In the genomic region with DNA sequence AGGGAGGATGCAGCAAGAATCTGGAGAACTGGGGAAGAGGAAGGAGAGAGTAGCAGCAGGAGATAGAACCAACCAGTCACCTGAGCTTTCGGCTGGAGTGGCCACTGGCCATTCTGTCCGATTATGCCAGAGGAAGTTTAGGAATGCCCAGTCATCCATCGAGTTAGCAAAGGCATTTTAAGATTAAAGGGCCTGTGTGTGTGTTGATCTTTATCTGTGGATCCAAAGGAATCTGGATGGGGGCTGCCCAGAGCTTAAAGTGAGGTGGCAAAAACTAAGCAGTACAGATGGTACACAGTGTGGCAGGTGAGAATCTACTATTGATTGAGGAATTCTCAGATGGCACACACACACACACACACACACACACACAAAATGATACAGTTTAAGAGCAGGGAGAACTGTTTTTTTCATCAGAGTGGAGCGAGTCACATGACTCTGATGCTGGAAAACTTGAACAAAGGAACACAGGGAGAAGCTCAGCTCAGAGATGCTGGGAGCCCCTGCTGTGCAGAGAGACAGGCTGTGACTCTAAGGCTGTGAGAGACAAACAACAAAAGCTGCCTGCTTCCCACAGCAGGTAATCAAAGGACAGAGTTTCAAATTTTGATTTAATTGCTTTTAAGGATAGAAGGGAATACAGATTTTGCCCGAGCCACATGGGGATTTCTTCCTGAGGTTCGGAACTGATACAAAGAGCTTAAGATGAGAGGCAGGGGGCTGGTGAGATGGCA, we compare ENCODE assay signal across 24 mouse cellular contexts. TPM values are rescaled to one million over a fixed set of nuclear protein-coding genes. Genes with fewer than 3 reads are reported as not detected.
DNase-seq lines count a peak whose midpoint lies in the region; TF ChIP-seq lines count a peak whose summit lies in the region.
"Had no signal": no experiment of that assay in that cellular context is flagged by ENCODE, and none has a peak within 500 bp of the region (broad histone marks: within the 10 kb centered on the region; RNA-seq: fewer than 3 reads in every experiment).

No protein-coding gene starts in this region.

- no peaks in the 10 kb centered on the region for H3K36me3 ChIP-seq in heart, embryonic 10.5 days
- no peaks in the 10 kb centered on the region for H3K36me3 ChIP-seq in heart, adult 2 months (ENCODE audit: control insufficient read depth, insufficient read depth, low read length)
- H3K36me3 ChIP-seq: G1E had no signal

- no peak overlapping the region for H3K9ac ChIP-seq in heart, adult 2 months (ENCODE audit: low read depth, low read length)

- TF ChIP-seq EP300 in heart, adult 2 months (IDR thresholded peaks at IDR 0.05; ENCODE audit: insufficient read depth, low read depth, low read length): no peak

- WGBS in heart, embryonic 10.5 days: 71% methylated on average over 6 of the region's 6 CpGs
- 66% methylated on average over 6 of the region's 6 CpGs for WGBS in heart, adult 2 months

- no peaks in the 10 kb centered on the region for H3K4me1 ChIP-seq in heart, embryonic 10.5 days
- H3K4me1 ChIP-seq in heart, adult 2 months (ENCODE audit: control insufficient read depth, insufficient read depth, low read length): no peaks in the 10 kb centered on the region

- TF ChIP-seq POLR2A in heart, adult 2 months (IDR thresholded peaks at IDR 0.05; ENCODE audit: insufficient read depth, low read depth, low read length): no peak

- H3K9me3 ChIP-seq in heart, embryonic 10.5 days: no peaks in the 10 kb centered on the region
- H3K9me3 ChIP-seq: G1E had no signal

- H3K4me3 ChIP-seq in heart, embryonic 10.5 days: no peak overlapping the region
- H3K4me3 ChIP-seq in heart, adult 2 months: no peak overlapping the region

- intact Hi-C loops in heart, postnatal 10 days (cut with DNase I): no loop called here
- intact Hi-C loops in heart, adult 2 months (cut with DNase I): no loop called here

- peak; percentile 52 for DNase-seq in heart, adult 11 months
- no peak for DNase-seq in heart, postnatal 10 days
- peak; percentile 53 for DNase-seq in heart, embryonic 10.5 days (ENCODE audit: low spot score)
- no peak for DNase-seq in heart, adult 2 months
- DNase-seq in ES-CJ7 (ENCODE audit: low read depth, low spot score) (peak; percentile 30), R1 (ENCODE audit: low read depth, low spot score) (peak; percentile 72)
- no peak for DNase-seq in retina, embryonic 14.5 days (ENCODE audit: low spot score)
- no peak for DNase-seq in spleen, postnatal 36 days (ENCODE audit: low spot score in 2 of 2)
- DNase-seq: adrenal gland, adult 2 months; adrenal gland, adult 8-10 months; adrenal gland, postnatal 10 days; adrenal gland, postnatal 14 days; adrenal gland, postnatal 25 days; adrenal gland, postnatal 36 days; B cell, adult 2 months; cerebellum, adult 11 months; cerebellum, adult 11-12 months; cerebellum, adult 18-20 months; cerebellum, adult 2 months had no signal

- H3K79me2 ChIP-seq in heart, adult 2 months (replicated peaks; ENCODE audit: control insufficient read depth, insufficient read depth, low read length): no peaks in the 10 kb centered on the region

- no peak for TF ChIP-seq CTCF in heart, adult 2 months (IDR thresholded peaks at IDR 0.05)

- H3K27ac ChIP-seq in heart, embryonic 10.5 days: no peak overlapping the region
- no peak overlapping the region for H3K27ac ChIP-seq in heart, adult 2 months

- no peaks in the 10 kb centered on the region for H3K27me3 ChIP-seq in heart, embryonic 10.5 days (ENCODE audit: insufficient read depth, poor library complexity, severe bottlenecking)
- H3K27me3 ChIP-seq in heart, adult 2 months (ENCODE audit: control insufficient read depth, insufficient read depth, low read length): no peaks in the 10 kb centered on the region
- H3K27me3 ChIP-seq: CH12.LX, Patski had no signal

RNA-seq across cellular contexts. Expression of gene Epcam, which starts 40.7 kb away (rescaled TPM):
- not detected for total RNA-seq in heart, postnatal 10 days (2021)
- polyA plus RNA-seq in heart, embryonic 10.5 days (2016; fragmentation: Nextera tagmentation; extraction: Ambion mirVana): 7.4 and 33.9 TPM in 2 replicates
- not detected for total RNA-seq in heart, adult 2 months (2021)
- 0.86 TPM in 1 of 2 replicates, not detected in the other for polyA plus RNA-seq in heart, adult 2 months (2012; rRNA removed)
- total RNA-seq: adrenal gland, adult 18-20 months; adrenal gland, postnatal 25 days; adrenal gland, postnatal 36 days; G1E; MEL had no signal
- polyA plus RNA-seq: adrenal gland, adult 2 months; G1E had no signal

Comparison
In these comparisons a context has a peak if more than half of its experiments do, and no peak if none do; other contexts are left out.
1. DNase-seq: peak in heart, adult 11 months (single experiment), heart, embryonic 10.5 days (single experiment), ES-CJ7 (single experiment) and R1 (single experiment); none in heart, postnatal 10 days (0 of 2), heart, adult 2 months (0 of 2), retina, embryonic 14.5 days (single experiment) and spleen, postnatal 36 days (0 of 2).